Mouse (Mus musculus) forebrain, embryonic 13.5 days (tissue): ENCODE results near the gene Pcyox1. TPM values are rescaled to one million over a fixed set of nuclear protein-coding genes. Genes with fewer than 3 reads are reported as not detected.
A peak's percentile ranks its signal among the peaks of the same experiment; 100 is the strongest.

Experiments
- ATAC-seq: fragments of 200-750 bp; cut with Nextera tagmentation; 2 replicates; pipeline ENCODE4 v1.8.0; 2017
- H3K27ac ChIP-seq: fragments of 300-500 bp; sonication (generic); 2 replicates; pipeline ENCODE4 v1.5.1; 2015; ENCODE audit warnings: inconsistent platforms, mild to moderate bottlenecking, moderate library complexity
- H3K27me3 ChIP-seq: fragments of 300-500 bp; sonication (generic); 2 replicates; pipeline ENCODE4 v1.6.1; 2015; ENCODE audit warnings: mild to moderate bottlenecking, inconsistent platforms
- H3K36me3 ChIP-seq: fragments of 300-500 bp; sonication (generic); 2 replicates; pipeline ENCODE4 v1.6.1; 2015; ENCODE audit warnings: mild to moderate bottlenecking, inconsistent platforms; ENCODE audit not compliant: poor library complexity, severe bottlenecking
- H3K4me1 ChIP-seq: fragments of 300-500 bp; sonication (generic); 2 replicates; pipeline ENCODE4 v1.6.1; 2015; ENCODE audit warnings: inconsistent platforms
- H3K4me2 ChIP-seq: fragments of 300-500 bp; sonication (generic); 2 replicates; pipeline ENCODE4 v1.6.1; 2015; ENCODE audit warnings: inconsistent platforms, mild to moderate bottlenecking, moderate library complexity
- H3K4me3 ChIP-seq: fragments of 300-500 bp; sonication (generic); 2 replicates; pipeline ENCODE4 v1.5.1; 2015; ENCODE audit warnings: mild to moderate bottlenecking, inconsistent platforms
- H3K9ac ChIP-seq: fragments of 300-500 bp; sonication (generic); 2 replicates; pipeline ENCODE4 v1.6.1; 2015; ENCODE audit warnings: mild to moderate bottlenecking, inconsistent platforms
- H3K9me3 ChIP-seq: fragments of 300-500 bp; sonication (generic); replicated peaks from 2 replicates; pipeline ENCODE4 v1.6.1; 2016; ENCODE audit warnings: inconsistent platforms
- WGBS: fragments of 180-500 bp; shearing (Covaris S2); methylation state at CpG from one replicate; pipeline ENCODE4 v1.1.7; 2015; 5-methylcytosine and 5-hydroxymethylcytosine counted together
- polyA plus RNA-seq: library from polyadenylated mRNA; unstranded; fragments of >200 nt; fragmentation: Nextera tagmentation; extraction: Ambion mirVana; gene quantifications from 2 replicates; pipeline ENCODE4 v1.2.1, GENCODE M21; 2015

Pcyox1 gene
- polyA plus RNA-seq = 97.5 and 106 TPM in 2 replicates

- under 1% methylated on average over 50 of the region's 51 CpGs for WGBS
- Histone ChIP-seq H3K9me3 (no peaks in the 10 kb centered on the region), H3K4me3 (peak within 1 kb of the TSS; percentile 97)
Measured at GRCm38 (mm10) chr6:86396581-86397256, at the start of gene Pcyox1. TSS of gene Pcyox1 (minus strand) at chr6:86397154.

GRCm38 (mm10) chr6:86445551-86445950 is 48.6 kb upstream of the Pcyox1 start:
- ATAC-seq = no peak
- 95% methylated on average over 18 of the region's 18 CpGs for WGBS
- H3K4me1 ChIP-seq = no peaks in the 10 kb centered on the region
- H3K36me3 ChIP-seq = peaks cover 66% of the 10 kb centered on the region
- H3K9ac ChIP-seq = no peak overlapping the region
- H3K27me3 ChIP-seq = no peaks in the 10 kb centered on the region
- H3K4me3 ChIP-seq = no peak overlapping the region
- no peak overlapping the region for H3K27ac ChIP-seq
- no peaks in the 10 kb centered on the region for H3K9me3 ChIP-seq
- no peak overlapping the region for H3K4me2 ChIP-seq

More at GRCm38 (mm10) chr6:86396581-86397256, at the start of gene Pcyox1:
- Histone ChIP-seq H3K9ac (peak within 1 kb of the TSS; percentile 95), H3K27me3 (no peaks in the 10 kb centered on the region), H3K4me2 (peak within 1 kb of the TSS; percentile 86), H3K4me1 (peaks cover 33% of the 10 kb centered on the region), H3K36me3 (peaks cover 25% of the 10 kb centered on the region), H3K27ac (peak within 1 kb of the TSS; percentile 93)
- peak; percentile 95 for ATAC-seq

- Histone ChIP-seq H3K4me2 (no peak overlapping the region), H3K36me3 (peaks cover 36% of the 10 kb centered on the region), H3K27me3 (no peaks in the 10 kb centered on the region), H3K9ac (no peak overlapping the region), H3K4me1 (peaks cover 11% of the 10 kb centered on the region), H3K4me3 (no peak overlapping the region), H3K9me3 (no peaks in the 10 kb centered on the region), H3K27ac (no peak overlapping the region)
- ATAC-seq = no peak
- WGBS = 94% methylated on average over 10 of the region's 10 CpGs
Measured at GRCm38 (mm10) chr6:86441571-86441970, 44.6 kb upstream of the Pcyox1 start.

GRCm38 (mm10) chr6:86439531-86439930 is 42.6 kb upstream of the Pcyox1 start:
- H3K9ac ChIP-seq = peak overlapping the region; percentile 90
- H3K9me3 ChIP-seq = no peaks in the 10 kb centered on the region
- H3K27ac ChIP-seq = 0 out of 2 replicates have a peak overlapping the region, but pooled peaks have one; percentile 89
- H3K4me2 ChIP-seq = peak overlapping the region; percentile 85
- ATAC-seq = no peak
- 89% methylated on average over 1 of the region's 1 CpGs for WGBS
- no peaks in the 10 kb centered on the region for H3K27me3 ChIP-seq
- peaks cover 11% of the 10 kb centered on the region for H3K4me1 ChIP-seq
- peaks cover 42% of the 10 kb centered on the region for H3K36me3 ChIP-seq
- H3K4me3 ChIP-seq = peak overlapping the region; percentile 76

- WGBS = 3% methylated on average over 13 of the region's 13 CpGs
- H3K4me3 ChIP-seq = peak overlapping the region; percentile 76
- H3K4me2 ChIP-seq = peak overlapping the region; percentile 85
- H3K9ac ChIP-seq = peak overlapping the region; percentile 90
- H3K27ac ChIP-seq = peak overlapping the region; percentile 89
- H3K27me3 ChIP-seq = no peaks in the 10 kb centered on the region
- peaks cover 42% of the 10 kb centered on the region for H3K36me3 ChIP-seq
- H3K9me3 ChIP-seq = no peaks in the 10 kb centered on the region
- no peak for ATAC-seq
- H3K4me1 ChIP-seq = peaks cover 11% of the 10 kb centered on the region
Measured at GRCm38 (mm10) chr6:86439119-86439496, 42.2 kb upstream of the Pcyox1 start.

GRCm38 (mm10) chr6:86438272-86439118 is 41.5 kb upstream of the Pcyox1 start, which contains the start of gene C87436:
TSS of gene C87436 (plus strand) at chr6:86438374.
- Histone ChIP-seq H3K4me2 (peak within 1 kb of the TSS; percentile 85), H3K9me3 (no peaks in the 10 kb centered on the region), H3K27me3 (no peaks in the 10 kb centered on the region), H3K36me3 (peaks cover 42% of the 10 kb centered on the region), H3K9ac (peak within 1 kb of the TSS; percentile 90), H3K4me3 (peak within 1 kb of the TSS; percentile 76), H3K4me1 (peaks cover 11% of the 10 kb centered on the region), H3K27ac (peak within 1 kb of the TSS; percentile 89)
- peak; percentile 95 for ATAC-seq
- WGBS = under 1% methylated on average over 59 of the region's 59 CpGs

GRCm38 (mm10) chr6:86437711-86438110 is 40.8 kb upstream of the Pcyox1 start:
- peak overlapping the region; percentile 90 for H3K9ac ChIP-seq
- peak overlapping the region; percentile 85 for H3K4me2 ChIP-seq
- ATAC-seq = peak; percentile 33
- H3K4me3 ChIP-seq = peak overlapping the region; percentile 76
- peak overlapping the region; percentile 89 for H3K27ac ChIP-seq
- peaks cover 41% of the 10 kb centered on the region for H3K36me3 ChIP-seq
- no peaks in the 10 kb centered on the region for H3K27me3 ChIP-seq
- 2% methylated on average over 14 of the region's 14 CpGs for WGBS
- no peaks in the 10 kb centered on the region for H3K9me3 ChIP-seq
- peaks cover 11% of the 10 kb centered on the region for H3K4me1 ChIP-seq

GRCm38 (mm10) chr6:86433696-86434095 is 36.7 kb upstream of the Pcyox1 start:
- no peak overlapping the region for H3K4me2 ChIP-seq
- H3K9ac ChIP-seq = no peak overlapping the region
- WGBS = 90% methylated on average over 1 of the region's 1 CpGs
- no peak overlapping the region for H3K27ac ChIP-seq
- peaks cover 73% of the 10 kb centered on the region for H3K36me3 ChIP-seq
- no peak overlapping the region for H3K4me3 ChIP-seq
- no peaks in the 10 kb centered on the region for H3K9me3 ChIP-seq
- no peak for ATAC-seq
- no peaks in the 10 kb centered on the region for H3K27me3 ChIP-seq
- H3K4me1 ChIP-seq = no peaks in the 10 kb centered on the region

- Histone ChIP-seq H3K27ac (no peak overlapping the region), H3K4me1 (no peaks in the 10 kb centered on the region), H3K4me3 (no peak overlapping the region), H3K9me3 (no peaks in the 10 kb centered on the region), H3K36me3 (peaks cover 91% of the 10 kb centered on the region), H3K27me3 (no peaks in the 10 kb centered on the region), H3K4me2 (no peak overlapping the region), H3K9ac (no peak overlapping the region)
- WGBS = 94% methylated on average over 3 of the region's 3 CpGs
- no peak for ATAC-seq
Measured at GRCm38 (mm10) chr6:86431531-86431930, 34.6 kb upstream of the Pcyox1 start.

- H3K4me2 ChIP-seq = no peak within 1 kb of the TSS
- no peak within 1 kb of the TSS for H3K4me3 ChIP-seq
- no peak within 1 kb of the TSS for H3K27ac ChIP-seq
- H3K27me3 ChIP-seq = no peaks in the 10 kb centered on the region
- no peaks in the 10 kb centered on the region for H3K4me1 ChIP-seq
- H3K36me3 ChIP-seq = peaks cover 84% of the 10 kb centered on the region
- no peak for ATAC-seq
- H3K9me3 ChIP-seq = no peaks in the 10 kb centered on the region
- WGBS = 96% methylated on average over 1 of the region's 1 CpGs
- no peak within 1 kb of the TSS for H3K9ac ChIP-seq
Measured at GRCm38 (mm10) chr6:86426358-86426757, 29.4 kb upstream of the Pcyox1 start, which contains the start of gene Gm44790. TSS of gene Gm44790 (plus strand) at chr6:86426658.

- H3K4me3 ChIP-seq = no peak overlapping the region
- no peak overlapping the region for H3K4me2 ChIP-seq
- peaks cover 85% of the 10 kb centered on the region for H3K36me3 ChIP-seq
- WGBS = 75% methylated on average over 6 of the region's 6 CpGs
- H3K27me3 ChIP-seq = no peaks in the 10 kb centered on the region
- no peak overlapping the region for H3K9ac ChIP-seq
- no peaks in the 10 kb centered on the region for H3K9me3 ChIP-seq
- H3K27ac ChIP-seq = no peak overlapping the region
- ATAC-seq = no peak
- no peaks in the 10 kb centered on the region for H3K4me1 ChIP-seq
Measured at GRCm38 (mm10) chr6:86420491-86420890, 23.5 kb upstream of the Pcyox1 start.

- H3K4me2 ChIP-seq = no peak overlapping the region
- no peaks in the 10 kb centered on the region for H3K4me1 ChIP-seq
- no peak overlapping the region for H3K9ac ChIP-seq
- H3K27me3 ChIP-seq = no peaks in the 10 kb centered on the region
- H3K27ac ChIP-seq = no peak overlapping the region
- ATAC-seq = no peak
- no peaks in the 10 kb centered on the region for H3K9me3 ChIP-seq
- H3K4me3 ChIP-seq = no peak overlapping the region
- H3K36me3 ChIP-seq = peaks cover 85% of the 10 kb centered on the region
- 85% methylated on average over 3 of the region's 3 CpGs for WGBS
Measured at GRCm38 (mm10) chr6:86419239-86419638, 22.3 kb upstream of the Pcyox1 start.
